Mouse (Mus musculus) liver, embryonic 11.5 days (tissue): ENCODE data around the gene Lefty1. TPM values are rescaled to one million over a fixed set of nuclear protein-coding genes. Genes with fewer than 3 reads are reported as not detected.

Source experiments
- ATAC-seq: fragments of 200-750 bp; cut with Nextera tagmentation; replicated peaks from 2 replicates; pipeline ENCODE4 v1.8.0; 2017; ENCODE audit warnings: moderate number of reproducible peaks, mild to moderate bottlenecking, moderate TSS enrichment, moderate library complexity; ENCODE audit not compliant: low FRiP score
- DNase-seq: peaks from one replicate; pipeline ENCODE4 v3.0.0-alpha.2; 2017; ENCODE audit warnings: low spot score
- H3K27ac ChIP-seq: fragments of 300-500 bp; sonication (generic); 2 replicates; pipeline ENCODE4 v1.5.1; 2014; ENCODE audit warnings: mild to moderate bottlenecking, low read depth, low read length, control low read depth
- H3K27me3 ChIP-seq: fragments of 300-500 bp; sonication (generic); replicated peaks from 2 replicates; pipeline ENCODE4 v1.6.1; 2014; ENCODE audit warnings: low read length, mixed read lengths; ENCODE audit not compliant: control insufficient read depth, insufficient read depth
- H3K36me3 ChIP-seq: fragments of 300-500 bp; sonication (generic); 2 replicates; pipeline ENCODE4 v1.6.1; 2014; ENCODE audit warnings: mild to moderate bottlenecking, low read length, moderate library complexity, mixed read lengths; ENCODE audit not compliant: control insufficient read depth, insufficient read depth
- H3K4me1 ChIP-seq: fragments of 300-500 bp; sonication (generic); replicated peaks from 2 replicates; pipeline ENCODE4 v1.6.1; 2014; ENCODE audit warnings: low read length, mixed read lengths; ENCODE audit not compliant: control insufficient read depth, insufficient read depth
- H3K4me2 ChIP-seq: fragments of 300-500 bp; sonication (generic); 2 replicates; pipeline ENCODE4 v1.6.1; 2014; ENCODE audit warnings: mild to moderate bottlenecking, control low read depth, moderate library complexity
- H3K4me3 ChIP-seq: fragments of 300-500 bp; sonication (generic); 2 replicates; pipeline ENCODE4 v1.5.1; 2014; ENCODE audit warnings: low read depth, low read length, control low read depth
- H3K9ac ChIP-seq: fragments of 300-500 bp; sonication (generic); 2 replicates; pipeline ENCODE4 v1.6.1; 2014; ENCODE audit warnings: low read depth, low read length, control low read depth
- H3K9me3 ChIP-seq: fragments of 300-500 bp; sonication (generic); 2 replicates; pipeline ENCODE4 v1.6.1; 2016; ENCODE audit warnings: low read length, inconsistent platforms, mixed read lengths; ENCODE audit not compliant: control insufficient read depth
- WGBS: fragments of 180-500 bp; shearing (Covaris S2); extraction: QIAGEN DNeasy Blood & Tissue Kit; methylation state at CpG from one replicate; pipeline ENCODE4 v1.1.7; 2014; 5-methylcytosine and 5-hydroxymethylcytosine counted together
- polyA plus RNA-seq: library from polyadenylated mRNA; unstranded; fragments of >200 nt; fragmentation: Nextera tagmentation; extraction: Ambion mirVana; gene quantifications from 2 replicates; pipeline ENCODE4 v1.2.1, GENCODE M21; 2014

Lefty1 gene
- polyA plus RNA-seq, 1 experiment from 2014 or later, result 7.3 TPM

DNA sequence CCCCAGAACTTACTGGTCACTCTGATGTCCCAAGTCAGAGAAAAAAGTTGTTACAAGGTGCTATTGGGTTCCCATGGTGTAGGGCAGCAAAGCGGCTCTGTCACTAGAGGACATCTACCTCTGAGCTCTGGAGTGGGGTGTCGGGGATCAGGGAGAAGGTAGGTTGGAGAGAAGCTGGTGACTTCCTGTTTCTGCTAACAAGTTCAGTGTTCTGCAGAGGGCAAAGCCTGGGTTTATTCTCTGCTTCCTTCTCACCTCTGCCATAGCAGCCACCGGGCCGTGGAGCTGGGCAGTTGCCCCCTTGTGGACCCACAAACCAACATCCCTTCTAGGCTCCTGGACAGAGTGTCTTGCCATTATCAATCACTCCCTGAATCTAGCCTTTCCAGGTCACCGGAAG is 22.0 kb upstream of the Lefty1 start:
- Histone ChIP-seq H3K4me1 (peaks cover 15% of the 10 kb centered on the region), H3K9me3 (no peaks in the 10 kb centered on the region), H3K9ac (no peak overlapping the region), H3K36me3 (peaks cover 4% of the 10 kb centered on the region; the same call in 1 of the 2 replicates), H3K27ac (no peak overlapping the region), H3K4me2 (no peak overlapping the region), H3K27me3 (no peaks in the 10 kb centered on the region), H3K4me3 (no peak overlapping the region)
- DNase-seq (no peak), ATAC-seq (no peak)
- WGBS, result 76% methylated on average over 5 of the region's 5 CpGs

DNA sequence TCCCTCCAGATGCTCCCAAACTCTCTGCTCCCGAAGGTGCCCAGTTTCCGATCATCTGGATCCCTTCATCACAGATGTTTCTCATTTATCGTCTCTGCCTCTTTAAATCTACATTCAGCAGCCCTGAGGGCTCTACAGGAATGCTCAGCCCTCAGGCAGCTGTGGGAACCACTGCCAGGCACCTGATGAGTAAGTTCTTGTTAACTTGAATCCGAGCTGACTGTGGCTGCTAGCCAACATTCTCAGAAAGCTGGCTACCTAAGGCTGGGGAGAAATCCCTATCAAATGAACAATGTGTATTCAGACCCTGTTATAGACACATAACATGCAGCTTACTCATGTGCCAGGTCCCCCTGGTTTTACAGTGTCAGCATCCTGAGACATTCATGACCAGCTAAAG is 21.0 kb upstream of the Lefty1 start:
- no peaks in the 10 kb centered on the region for H3K9me3 ChIP-seq
- no peaks in the 10 kb centered on the region for H3K36me3 ChIP-seq
- DNase-seq, result no peak
- WGBS, result 65% methylated on average over 4 of the region's 4 CpGs
- no peak for ATAC-seq
- H3K4me1 ChIP-seq, result peaks cover 15% of the 10 kb centered on the region
- no peak overlapping the region for H3K4me2 ChIP-seq
- H3K27ac ChIP-seq, result no peak overlapping the region
- no peaks in the 10 kb centered on the region for H3K27me3 ChIP-seq
- no peak overlapping the region for H3K4me3 ChIP-seq
- H3K9ac ChIP-seq, result no peak overlapping the region

DNA sequence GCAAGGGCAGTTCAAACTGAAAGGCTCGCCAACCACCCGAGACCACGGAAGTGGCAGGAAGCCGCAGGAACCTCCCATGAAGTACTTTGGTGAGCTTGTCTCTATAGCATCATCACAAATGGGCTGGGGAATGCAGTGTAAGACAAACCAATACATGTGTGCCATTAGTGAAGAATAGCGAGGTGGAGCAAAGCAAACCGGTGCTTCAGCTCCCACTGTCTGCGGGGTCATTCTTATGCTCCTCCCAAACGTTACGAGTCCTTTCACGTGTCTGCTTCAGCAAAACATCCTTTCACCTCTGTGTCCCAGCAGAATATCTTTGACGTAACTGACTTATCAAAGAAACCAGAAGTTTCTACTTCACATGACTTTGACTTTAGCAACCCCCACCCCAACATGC is 18.4 kb upstream of the Lefty1 start:
- Histone ChIP-seq H3K27me3 (no peaks in the 10 kb centered on the region), H3K4me1 (peaks cover 12% of the 10 kb centered on the region), H3K9ac (no peak overlapping the region), H3K4me2 (no peak overlapping the region), H3K4me3 (no peak overlapping the region), H3K9me3 (no peaks in the 10 kb centered on the region), H3K27ac (no peak overlapping the region), H3K36me3 (no peaks in the 10 kb centered on the region)
- ATAC-seq (no peak), DNase-seq (no peak)
- 74% methylated on average over 11 of the region's 11 CpGs for WGBS

DNA sequence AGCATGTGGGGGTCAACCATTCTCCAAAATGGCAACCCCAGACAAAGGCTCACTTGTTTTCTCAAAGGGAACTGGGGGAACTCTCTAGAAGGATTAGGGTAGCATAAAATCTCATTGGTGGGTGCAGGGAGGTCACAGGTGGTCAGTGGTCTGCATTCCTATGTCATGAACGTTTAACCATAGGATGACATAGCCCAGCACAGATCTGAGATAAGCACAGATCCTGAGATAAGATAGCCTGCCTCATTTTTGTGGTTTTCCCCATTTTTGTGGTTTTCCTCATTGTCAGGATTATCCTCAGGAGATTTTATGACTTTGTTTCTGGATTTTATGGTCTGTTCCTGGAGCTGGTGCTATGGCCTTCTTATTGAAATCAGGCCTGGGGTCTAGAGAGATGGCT is 17.8 kb upstream of the Lefty1 start:
- Histone ChIP-seq H3K36me3 (no peaks in the 10 kb centered on the region), H3K27me3 (no peaks in the 10 kb centered on the region), H3K27ac (no peak overlapping the region), H3K9me3 (no peaks in the 10 kb centered on the region), H3K4me2 (no peak overlapping the region), H3K9ac (no peak overlapping the region), H3K4me1 (peaks cover 7% of the 10 kb centered on the region), H3K4me3 (no peak overlapping the region)
- ATAC-seq (no peak), DNase-seq (no peak)
- 41% methylated on average over 1 of the region's 1 CpGs for WGBS

DNA sequence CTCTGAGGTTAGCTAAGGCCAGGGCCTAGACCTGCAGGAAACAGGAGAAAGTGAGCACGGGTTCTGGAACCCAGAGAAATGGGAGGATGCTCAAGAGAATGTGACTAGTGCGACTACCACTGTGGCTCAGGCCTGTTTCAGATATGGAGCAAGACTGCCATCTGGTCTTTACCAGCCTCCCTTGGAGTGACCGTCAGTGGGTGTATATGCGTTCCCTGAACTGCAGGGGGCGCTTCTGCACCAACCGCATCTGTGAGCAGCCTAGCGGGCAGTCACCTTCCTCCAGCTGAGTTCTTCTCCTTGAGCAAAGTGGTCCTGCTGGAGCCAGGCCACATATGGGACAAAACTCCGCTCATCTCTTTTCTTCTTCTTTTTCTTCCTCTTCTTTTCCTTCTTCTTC is 15.1 kb upstream of the Lefty1 start:
- peak; percentile 79 for ATAC-seq
- Histone ChIP-seq H3K9ac (no peak overlapping the region), H3K9me3 (no peaks in the 10 kb centered on the region), H3K4me3 (no peak overlapping the region), H3K27me3 (no peaks in the 10 kb centered on the region), H3K4me1 (no peaks in the 10 kb centered on the region; the same call in 1 of the 2 replicates), H3K27ac (no peak overlapping the region), H3K36me3 (no peaks in the 10 kb centered on the region), H3K4me2 (no peak overlapping the region)
- no peak for DNase-seq
- 35% methylated on average over 8 of the region's 8 CpGs for WGBS

DNA sequence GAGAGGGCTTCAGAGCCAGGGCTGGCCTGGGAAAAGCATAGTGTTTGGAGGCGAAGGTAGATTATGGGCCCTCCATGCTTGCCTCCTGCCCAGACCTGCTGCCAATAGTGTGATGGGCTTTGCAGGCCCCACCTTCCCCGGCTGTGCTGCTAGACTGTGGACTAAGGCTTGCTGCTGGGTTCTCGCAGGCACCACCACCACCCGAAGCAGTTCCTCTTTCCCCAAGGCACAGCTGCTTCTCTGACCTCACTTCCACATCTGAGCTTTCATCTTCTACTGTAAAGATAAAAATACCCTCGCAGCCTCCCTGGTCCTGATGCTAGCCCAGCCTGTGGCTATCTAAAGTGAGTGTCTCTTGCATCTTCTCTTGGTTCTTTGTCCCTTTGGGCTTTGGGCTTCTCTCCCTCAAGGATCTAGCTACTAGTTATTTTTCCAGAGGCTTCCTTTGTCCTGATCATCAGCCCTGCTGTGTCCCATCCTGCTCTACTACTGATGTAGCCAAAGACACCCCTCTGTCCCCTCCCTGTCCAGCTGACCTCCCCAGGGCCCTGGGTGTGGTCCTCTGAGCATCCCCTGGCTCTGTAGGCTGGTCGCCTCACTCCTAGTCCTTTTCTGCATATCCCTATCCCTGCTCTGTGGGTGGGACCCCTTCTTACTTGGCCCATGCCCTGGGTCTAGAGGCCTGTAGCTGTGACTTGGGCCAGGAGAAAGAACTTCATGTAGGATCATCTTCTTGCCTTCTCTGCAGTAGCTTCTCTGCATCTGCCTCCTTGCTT is 12.4 kb upstream of the Lefty1 start:
- no peak overlapping the region for H3K9ac ChIP-seq
- H3K4me3 ChIP-seq, result no peak overlapping the region
- no peaks in the 10 kb centered on the region for H3K4me1 ChIP-seq
- DNase-seq, result no peak
- no peak for ATAC-seq
- H3K9me3 ChIP-seq, result no peaks in the 10 kb centered on the region
- H3K4me2 ChIP-seq, result no peak overlapping the region
- WGBS, result 46% methylated on average over 6 of the region's 6 CpGs
- H3K27ac ChIP-seq, result no peak overlapping the region
- no peaks in the 10 kb centered on the region for H3K27me3 ChIP-seq
- H3K36me3 ChIP-seq, result no peaks in the 10 kb centered on the region

DNA sequence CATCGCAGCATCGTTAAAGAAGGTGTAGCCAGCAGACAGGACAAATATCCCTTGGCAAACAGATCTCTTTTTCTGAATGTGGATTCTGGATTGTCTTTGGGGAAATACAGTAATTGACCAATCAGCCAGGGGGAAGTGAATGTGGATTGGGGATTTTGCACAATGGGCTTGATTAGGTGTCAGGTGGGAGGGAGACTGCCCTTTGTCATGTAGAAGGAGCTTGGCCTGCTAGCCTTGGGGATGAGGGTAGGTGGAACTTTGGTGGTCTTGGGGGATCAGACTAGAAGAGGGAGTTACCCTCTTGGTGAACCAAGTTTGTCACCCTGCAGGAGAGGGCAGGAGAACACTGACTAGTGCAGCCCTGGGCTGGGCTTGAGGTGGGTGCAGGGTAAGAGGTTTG is 10.1 kb upstream of the Lefty1 start:
- Histone ChIP-seq H3K4me2 (no peak overlapping the region), H3K9me3 (no peaks in the 10 kb centered on the region), H3K27me3 (no peaks in the 10 kb centered on the region), H3K4me3 (no peak overlapping the region), H3K27ac (no peak overlapping the region), H3K9ac (no peak overlapping the region), H3K4me1 (no peaks in the 10 kb centered on the region), H3K36me3 (no peaks in the 10 kb centered on the region)
- WGBS, result 59% methylated on average over 2 of the region's 2 CpGs
- ATAC-seq, result no peak
- DNase-seq, result no peak

DNA sequence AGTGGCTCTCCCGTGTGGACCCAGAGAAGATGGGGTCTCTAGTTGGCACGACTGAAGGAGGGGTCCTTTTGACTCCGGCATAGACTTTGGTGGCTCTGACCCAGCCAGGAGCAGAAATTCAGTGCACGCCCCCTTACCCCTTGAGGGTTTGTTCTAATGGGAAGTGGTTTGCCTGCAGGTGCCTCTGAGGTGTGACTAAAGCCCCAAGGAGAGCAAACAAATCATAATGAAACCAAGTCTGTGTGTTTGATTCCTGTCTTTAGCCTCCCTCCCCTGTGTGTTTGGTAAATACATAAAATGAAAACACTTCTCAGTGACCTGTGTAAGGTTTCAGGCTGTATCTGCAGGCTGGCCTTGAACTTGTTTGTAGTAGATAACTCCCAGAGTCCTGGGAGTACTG is 8.5 kb upstream of the Lefty1 start:
- Histone ChIP-seq H3K36me3 (no peaks in the 10 kb centered on the region), H3K9me3 (no peaks in the 10 kb centered on the region), H3K4me2 (no peak overlapping the region), H3K27me3 (no peaks in the 10 kb centered on the region), H3K9ac (no peak overlapping the region), H3K4me3 (no peak overlapping the region), H3K27ac (no peak overlapping the region), H3K4me1 (no peaks in the 10 kb centered on the region)
- no peak for DNase-seq
- 57% methylated on average over 4 of the region's 4 CpGs for WGBS
- ATAC-seq, result no peak

DNA sequence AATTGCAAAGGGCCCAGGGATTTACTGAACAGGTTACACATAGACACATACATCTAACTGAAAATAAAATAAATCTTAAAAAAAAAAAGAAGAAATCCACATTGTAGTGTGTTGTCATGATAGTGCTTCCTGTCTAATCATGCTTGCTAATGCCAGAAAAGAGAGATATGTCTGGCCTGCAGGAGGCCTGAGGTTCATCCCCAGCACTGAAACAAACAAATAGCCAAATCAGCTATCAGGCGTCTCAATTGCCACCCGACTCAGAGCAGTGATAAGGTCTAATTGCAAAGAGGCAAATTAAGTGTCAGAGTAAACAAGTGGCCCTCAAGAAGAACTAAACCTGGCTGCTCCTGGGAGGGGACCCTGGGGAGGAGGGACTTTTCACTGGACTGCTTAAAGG is 5.2 kb upstream of the Lefty1 start:
- peaks cover 19% of the 10 kb centered on the region for H3K27me3 ChIP-seq
- DNase-seq, result no peak
- H3K27ac ChIP-seq, result no peak overlapping the region
- no peaks in the 10 kb centered on the region for H3K36me3 ChIP-seq
- no peak overlapping the region for H3K4me2 ChIP-seq
- H3K9me3 ChIP-seq, result no peaks in the 10 kb centered on the region
- H3K9ac ChIP-seq, result no peak overlapping the region
- no peak for ATAC-seq
- WGBS, result 37% methylated on average over 2 of the region's 2 CpGs
- no peaks in the 10 kb centered on the region; the same call in 1 of the 2 replicates for H3K4me1 ChIP-seq
- H3K4me3 ChIP-seq, result no peak overlapping the region
